Mouse (Mus musculus) kidney, postnatal 36 days (tissue): ENCODE results near the gene Rps19.
"Not testable (repeated sequence)": the region's sequence is repeated elsewhere in the genome, so short reads cannot be mapped to it uniquely, and the experiment has no call there.

ENCODE experiments used
- DNase-seq, 2 experiments: peaks; one replicate each; pipeline ENCODE4 v3.0.0; 2021 to 2022; ENCODE audit warnings: mixed read lengths in 2 of 2

The Rps19 gene

GRCm38 (mm10) chr7:24883896-24884692 lies at the start of gene Rps19:
Gene Rps19, plus strand, starts transcription at chr7:24884371.
- DNase-seq = peak; percentile 99

GRCm38 (mm10) chr7:24838732-24839409 lies 45.3 kb upstream of the Rps19 start:
- DNase-seq = not testable (repeated sequence)

- DNase-seq = no peak
These were observed 44.8 kb upstream of the Rps19 start for GRCm38 (mm10) chr7:24839410-24839808.

GRCm38 (mm10) chr7:24840331-24840730 lies 43.8 kb upstream of the Rps19 start:
- no peak for DNase-seq

GRCm38 (mm10) chr7:24841009-24841408 lies 43.2 kb upstream of the Rps19 start:
- no peak for DNase-seq

GRCm38 (mm10) chr7:24844144-24844543 lies 40.0 kb upstream of the Rps19 start:
- peak in 1 of 2 experiments; percentile 4 for DNase-seq

GRCm38 (mm10) chr7:24845181-24845580 lies 39.0 kb upstream of the Rps19 start:
- no peak for DNase-seq

GRCm38 (mm10) chr7:24845713-24846112 lies 38.5 kb upstream of the Rps19 start:
- no peak for DNase-seq

GRCm38 (mm10) chr7:24846576-24846975 lies 37.6 kb upstream of the Rps19 start:
- DNase-seq = not testable (repeated sequence)

- peak; percentile 4 to 16 for DNase-seq
These were observed 34.0 kb upstream of the Rps19 start for GRCm38 (mm10) chr7:24850162-24850561.

- peak; percentile 9 to 24 for DNase-seq
These were observed 33.3 kb upstream of the Rps19 start for GRCm38 (mm10) chr7:24850899-24851303.

- no peak for DNase-seq
These were observed 32.4 kb upstream of the Rps19 start for GRCm38 (mm10) chr7:24851596-24852325.

- no peak for DNase-seq
These were observed 31.5 kb upstream of the Rps19 start for GRCm38 (mm10) chr7:24852557-24853232.

GRCm38 (mm10) chr7:24853233-24853563 lies 31.0 kb upstream of the Rps19 start:
- DNase-seq = no peak

- DNase-seq = no peak
These were observed 30.5 kb upstream of the Rps19 start for GRCm38 (mm10) chr7:24853695-24854094.

GRCm38 (mm10) chr7:24856460-24857120 lies 27.6 kb upstream of the Rps19 start:
- no peak for DNase-seq

GRCm38 (mm10) chr7:24859234-24859633 lies 24.9 kb upstream of the Rps19 start:
- DNase-seq = no peak

- no peak for DNase-seq
These were observed 22.3 kb upstream of the Rps19 start, which contains the start of gene Gm9844 for GRCm38 (mm10) chr7:24861913-24862312. Gene Gm9844, plus strand, starts transcription at chr7:24862213.

GRCm38 (mm10) chr7:24862853-24863252 lies 21.3 kb upstream of the Rps19 start:
- DNase-seq = no peak

- DNase-seq = no peak
These were observed 20.0 kb upstream of the Rps19 start for GRCm38 (mm10) chr7:24864156-24864555.

GRCm38 (mm10) chr7:24869080-24869479 lies 15.1 kb upstream of the Rps19 start:
- no peak for DNase-seq

- no peak for DNase-seq
These were observed 14.5 kb upstream of the Rps19 start, which contains the start of the genes Lypd4 and Dmrtc2 for GRCm38 (mm10) chr7:24869532-24870165. Gene Lypd4, minus strand, starts transcription at chr7:24869941. Gene Dmrtc2, plus strand, starts transcription at chr7:24870057.
